Mouse (Mus musculus) embryo, embryonic 11 days (tissue): ENCODE results near the gene Acvr1b.

Experiments
- DNase-seq: peaks from one replicate; pipeline ENCODE4 v3.0.0-alpha.2; 2015

Gene Acvr1b

GRCm38 (mm10) chr15:101173421-101174211 lies at the start of gene Acvr1b:
Gene Acvr1b, plus strand, starts transcription at chr15:101174067.
- peak; percentile 98 for DNase-seq

DNA sequence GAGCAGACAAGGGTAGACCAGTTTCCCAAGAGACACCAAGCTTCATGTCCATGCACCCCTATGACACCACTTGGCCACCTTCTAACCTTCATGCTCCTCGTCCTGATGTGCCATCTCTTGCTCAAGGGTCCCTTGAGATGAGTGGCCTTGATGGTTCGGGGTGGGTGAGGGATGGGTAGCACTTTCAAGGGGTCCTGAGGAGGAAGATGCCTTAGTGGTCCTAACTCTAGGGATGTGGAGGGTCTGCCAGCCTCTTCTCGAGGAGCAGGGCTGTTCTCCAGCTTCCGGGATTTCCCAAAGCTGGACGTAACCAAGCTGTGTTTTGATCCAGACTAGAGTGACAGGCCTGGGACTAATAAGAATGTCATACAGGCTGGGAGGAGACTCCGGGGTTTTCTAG lies 48.3 kb upstream of the Acvr1b start:
- no peak for DNase-seq

DNA sequence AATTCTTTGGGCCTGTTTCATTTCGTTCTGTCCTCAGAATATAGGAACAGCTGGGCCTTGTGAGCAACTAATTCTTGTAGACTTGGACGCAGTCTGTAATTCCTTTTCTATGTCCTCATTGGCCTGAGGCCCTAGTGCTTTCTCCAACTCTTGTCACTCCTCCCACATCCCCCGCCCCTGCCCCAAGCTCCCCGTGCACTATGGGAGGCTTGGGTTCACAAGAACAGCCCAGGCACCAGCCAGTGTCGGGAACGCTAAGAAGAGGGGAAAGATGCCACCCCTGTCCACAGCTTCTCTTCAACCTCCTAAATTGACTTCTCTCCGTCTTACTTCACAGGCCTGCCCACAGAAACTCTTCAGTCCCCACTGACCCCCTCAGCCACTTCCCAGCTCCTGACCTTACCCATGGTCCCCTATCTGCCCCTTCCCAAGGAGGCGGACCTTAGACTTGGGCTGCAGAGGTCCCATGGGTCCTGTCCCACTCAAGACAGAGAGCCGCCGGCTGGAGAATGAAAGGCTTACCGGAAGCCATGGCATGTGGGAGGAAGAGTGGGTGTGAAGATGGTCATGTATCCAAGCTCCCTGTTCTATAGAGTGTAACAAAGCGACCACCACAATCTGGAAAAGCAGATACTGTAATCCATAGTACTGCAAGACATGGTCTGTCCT lies 46.9 kb upstream of the Acvr1b start:
- no peak for DNase-seq

GRCm38 (mm10) chr15:101128181-101129089 lies 45.4 kb upstream of the Acvr1b start, which contains the start of gene Acvrl1:
Gene Acvrl1, plus strand, starts transcription at chr15:101128522.
- no peak for DNase-seq

GRCm38 (mm10) chr15:101129412-101129811 lies 44.5 kb upstream of the Acvr1b start:
- no peak for DNase-seq

DNA sequence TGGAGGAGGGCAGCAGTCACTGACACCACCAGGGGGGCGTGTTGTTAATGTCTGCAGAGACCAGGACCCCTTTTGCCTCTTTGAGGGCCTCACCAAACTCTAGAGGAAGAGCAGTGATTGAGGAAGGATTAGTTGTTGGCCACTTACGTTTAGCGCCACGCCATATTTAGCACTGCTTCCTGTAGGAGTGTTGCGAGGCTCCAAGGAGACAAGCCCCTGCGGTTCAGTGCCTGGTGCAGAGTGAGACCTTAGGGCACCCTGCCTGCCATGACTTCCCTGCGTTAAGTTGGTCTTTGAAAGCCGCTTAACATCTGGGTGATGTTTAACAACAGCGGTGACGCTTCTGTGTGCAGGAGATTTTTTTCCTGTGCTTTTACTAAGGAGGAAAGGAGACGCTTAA lies 42.4 kb upstream of the Acvr1b start:
- DNase-seq: no peak

GRCm38 (mm10) chr15:101132041-101132440 lies 41.8 kb upstream of the Acvr1b start:
- DNase-seq: no peak

GRCm38 (mm10) chr15:101132761-101133160 lies 41.1 kb upstream of the Acvr1b start:
- DNase-seq: no peak

DNA sequence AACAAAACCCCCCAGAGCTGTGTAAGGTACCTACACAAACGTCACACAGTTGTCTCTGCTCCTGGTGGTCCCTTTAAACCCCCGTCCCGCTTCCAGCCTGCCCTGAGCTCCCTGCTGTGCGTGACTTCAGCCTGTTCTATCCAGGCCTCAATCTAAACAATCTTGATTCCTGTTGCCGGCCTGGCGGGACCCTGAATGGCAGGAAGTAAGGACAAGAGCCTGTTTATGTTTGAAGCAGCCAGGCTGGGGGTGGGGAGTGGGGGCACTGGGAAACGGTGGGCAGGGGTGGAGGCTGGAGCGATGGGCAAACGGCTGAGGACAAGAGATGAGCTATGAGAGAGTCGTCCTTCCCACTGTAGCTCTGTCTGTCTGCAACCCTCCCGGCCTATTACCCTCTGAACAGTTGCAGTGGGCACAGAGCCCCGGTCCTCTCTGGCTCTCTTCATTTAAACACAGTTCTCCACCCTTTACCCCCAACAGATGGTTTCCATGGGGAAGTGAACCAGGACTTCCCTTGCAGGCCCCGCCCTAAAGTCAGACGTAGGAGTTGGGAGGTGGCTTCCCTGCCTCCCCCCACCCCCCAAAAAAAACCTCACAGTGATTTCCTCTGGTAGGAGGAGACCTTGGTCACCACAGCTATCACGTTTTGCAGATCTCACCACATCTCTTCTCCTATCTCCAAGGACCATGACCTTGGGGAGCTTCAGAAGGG lies 39.7 kb upstream of the Acvr1b start:
- DNase-seq: peak; percentile 68

- DNase-seq: no peak
Measured at GRCm38 (mm10) chr15:101135405-101135804, 38.5 kb upstream of the Acvr1b start.

- no peak for DNase-seq
Measured at GRCm38 (mm10) chr15:101137455-101137854, 36.4 kb upstream of the Acvr1b start.

GRCm38 (mm10) chr15:101138675-101139074 lies 35.2 kb upstream of the Acvr1b start:
- no peak for DNase-seq

DNA sequence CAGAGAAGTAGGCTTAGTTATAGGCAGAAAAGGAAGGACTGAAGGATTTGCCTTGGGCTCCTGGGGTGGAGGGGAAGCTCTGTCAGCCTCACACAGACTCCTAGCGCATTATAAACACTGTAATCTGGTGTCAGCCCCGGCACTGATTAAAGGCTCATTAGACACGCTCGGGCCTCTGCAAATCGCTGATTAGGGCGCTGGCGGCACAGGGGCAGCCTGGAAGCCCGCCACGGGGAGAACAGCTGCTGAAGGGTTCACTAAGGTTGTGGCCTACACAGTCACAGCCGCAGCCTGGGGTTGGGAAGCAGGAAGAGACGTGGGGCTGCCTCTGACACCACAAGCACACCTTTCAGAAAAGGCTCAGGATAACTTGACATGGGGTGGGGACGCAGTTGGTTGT lies 34.0 kb upstream of the Acvr1b start:
- no peak for DNase-seq

- DNase-seq: no peak
Measured at GRCm38 (mm10) chr15:101140587-101140986, 33.3 kb upstream of the Acvr1b start.

- DNase-seq: peak; percentile 62
Measured at GRCm38 (mm10) chr15:101141061-101141541, 32.8 kb upstream of the Acvr1b start.

DNA sequence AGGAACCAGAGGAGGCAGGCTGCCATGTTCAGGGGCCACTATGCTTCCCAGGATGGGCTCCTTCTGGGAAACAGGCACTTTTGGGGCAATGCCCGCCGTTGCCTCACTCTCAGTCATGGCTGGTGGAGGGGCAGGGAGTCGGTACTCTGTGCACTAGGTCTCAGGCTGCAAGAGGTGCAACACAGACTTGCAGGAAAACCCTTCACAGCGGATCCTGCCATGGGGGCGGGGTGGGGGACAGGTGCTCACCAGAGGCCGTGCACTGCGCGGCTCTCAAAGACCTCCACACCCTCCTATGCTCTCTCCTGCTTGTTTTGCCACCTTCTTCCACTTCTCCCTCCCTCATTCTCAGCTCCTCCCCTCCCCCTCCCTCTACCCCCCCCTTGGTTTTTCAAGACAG lies 31.2 kb upstream of the Acvr1b start:
- no peak for DNase-seq

DNA sequence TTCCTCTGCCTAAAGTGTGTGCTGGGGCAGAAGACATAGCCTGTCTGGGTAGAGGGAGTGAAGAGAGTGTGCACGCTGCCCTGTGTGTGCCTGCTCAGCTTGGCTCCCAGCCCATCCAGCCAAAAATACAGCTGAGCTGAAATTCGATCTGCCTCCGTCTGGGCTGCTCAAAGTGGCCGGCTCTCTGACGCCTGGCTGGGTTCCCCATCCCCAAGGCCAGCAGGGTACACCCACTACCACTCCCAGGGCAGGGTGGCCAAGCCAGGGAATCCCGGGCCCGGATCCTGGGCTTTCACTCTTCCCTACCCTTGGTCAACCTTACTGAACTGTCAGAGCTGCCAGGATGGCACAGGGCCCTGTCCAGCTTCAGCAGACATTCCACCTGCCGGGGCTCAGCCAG lies 30.4 kb upstream of the Acvr1b start:
- peak; percentile 64 for DNase-seq

- no peak for DNase-seq
Measured at GRCm38 (mm10) chr15:101144176-101144575, 29.7 kb upstream of the Acvr1b start.

DNA sequence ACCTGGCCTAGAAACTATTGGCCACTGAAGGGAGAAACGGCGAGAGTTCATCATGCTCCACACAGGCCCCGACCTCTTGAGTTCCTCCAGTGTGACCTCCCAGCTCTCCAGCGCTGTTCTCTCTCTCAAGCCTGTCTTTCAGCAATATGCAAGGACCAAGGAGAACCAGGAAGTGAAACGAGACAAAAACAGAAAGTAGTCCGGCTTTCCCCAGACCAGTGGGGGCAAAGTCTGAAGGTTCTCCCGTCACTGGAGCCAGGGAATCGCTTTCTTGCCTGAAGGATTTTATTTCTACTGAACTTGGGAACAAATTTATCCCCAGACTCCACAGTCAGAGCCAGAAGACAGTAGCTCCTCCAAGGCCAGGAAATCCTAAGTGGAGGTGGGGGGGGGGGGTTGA lies 29.1 kb upstream of the Acvr1b start:
- DNase-seq: no peak

DNA sequence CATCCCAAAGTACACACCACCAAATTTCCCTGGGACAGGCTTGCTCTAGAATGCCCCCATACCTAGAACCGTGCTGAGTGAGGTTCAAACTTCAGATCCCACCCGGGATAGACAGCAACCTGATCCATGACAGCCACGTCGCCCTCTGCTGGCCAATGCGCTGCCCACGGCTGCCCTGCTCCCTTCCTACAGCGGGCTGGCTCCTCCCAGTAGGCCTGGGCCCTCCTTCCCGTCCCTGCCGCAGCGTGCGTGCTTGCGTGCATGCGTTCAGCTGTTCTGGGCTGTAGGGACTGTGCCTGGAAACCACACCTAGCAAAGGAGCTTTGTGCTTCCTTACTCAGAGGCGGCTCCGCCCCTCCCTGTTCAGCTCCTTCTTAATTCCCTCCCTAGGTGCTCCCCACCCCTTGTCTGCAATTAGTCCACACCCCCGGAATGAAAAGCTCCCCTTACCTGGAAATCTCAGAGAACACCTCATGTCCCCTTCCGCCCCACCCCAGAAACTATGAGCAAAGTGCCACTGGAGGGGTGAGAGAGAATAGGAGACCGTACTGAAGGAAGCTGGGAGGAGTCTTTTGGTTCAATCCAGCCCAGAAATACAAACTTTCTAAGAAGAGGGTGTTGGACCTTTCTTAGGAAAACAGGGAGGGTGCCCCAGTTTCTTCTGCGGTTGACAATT lies 28.3 kb upstream of the Acvr1b start:
- DNase-seq: peak; percentile 96

DNA sequence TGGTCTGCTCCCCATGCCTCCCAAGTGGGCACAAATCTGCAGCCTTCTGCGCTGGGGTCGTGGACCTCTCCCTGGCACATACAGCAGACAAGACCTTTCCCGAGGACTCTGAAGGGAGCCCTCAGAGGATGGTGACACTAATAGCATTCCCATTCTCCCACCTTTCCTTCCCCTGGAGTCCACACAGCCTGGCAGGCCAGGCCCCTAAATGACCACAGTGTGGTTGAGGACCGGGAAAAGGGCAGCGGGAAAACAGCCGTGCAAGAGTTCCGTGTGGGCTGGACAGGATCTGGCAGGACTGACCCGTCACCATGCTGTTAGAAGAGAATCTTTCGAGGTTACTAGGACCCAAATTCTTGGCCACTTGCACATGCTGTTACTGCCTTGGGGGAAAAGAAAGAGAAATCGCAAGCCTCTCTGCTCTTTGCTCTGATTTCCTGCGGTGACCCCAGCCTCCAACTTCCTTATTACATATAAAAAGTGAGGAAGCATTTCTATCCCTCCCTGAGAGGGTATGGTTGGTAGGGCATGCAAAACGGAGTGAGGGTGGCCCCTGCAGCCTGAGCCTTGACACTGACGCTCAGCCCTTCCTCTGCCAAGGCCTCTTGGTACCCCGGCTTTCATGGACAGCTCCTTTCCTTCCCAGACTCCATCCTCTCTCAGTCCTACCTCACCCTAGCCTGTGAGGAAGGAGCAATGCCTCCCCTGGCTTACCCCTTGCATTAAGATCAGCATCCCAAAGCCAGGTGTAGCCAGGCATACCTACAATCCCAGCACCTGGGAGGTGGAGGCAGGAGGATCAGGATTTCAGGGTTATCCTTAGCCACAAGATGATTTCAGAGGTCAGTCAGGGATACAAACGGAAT lies 27.5 kb upstream of the Acvr1b start:
- DNase-seq: no peak
